Mouse (Mus musculus) liver, embryonic 11.5 days (tissue): ENCODE results near the gene Tti1. TPM values are rescaled to one million over a fixed set of nuclear protein-coding genes. Genes with fewer than 3 reads are reported as not detected.

Experiments used
- ATAC-seq: fragments of 200-750 bp; cut with Nextera tagmentation; replicated peaks from 2 replicates; pipeline ENCODE4 v1.8.0; 2017; ENCODE audit warnings: moderate number of reproducible peaks, mild to moderate bottlenecking, moderate TSS enrichment, moderate library complexity; ENCODE audit not compliant: low FRiP score
- DNase-seq: peaks from one replicate; pipeline ENCODE4 v3.0.0-alpha.2; 2017; ENCODE audit warnings: low spot score
- H3K27ac ChIP-seq: fragments of 300-500 bp; sonication (generic); 2 replicates; pipeline ENCODE4 v1.5.1; 2014; ENCODE audit warnings: mild to moderate bottlenecking, low read depth, low read length, control low read depth
- H3K27me3 ChIP-seq: fragments of 300-500 bp; sonication (generic); replicated peaks from 2 replicates; pipeline ENCODE4 v1.6.1; 2014; ENCODE audit warnings: low read length, mixed read lengths; ENCODE audit not compliant: control insufficient read depth, insufficient read depth
- H3K36me3 ChIP-seq: fragments of 300-500 bp; sonication (generic); 2 replicates; pipeline ENCODE4 v1.6.1; 2014; ENCODE audit warnings: mild to moderate bottlenecking, low read length, moderate library complexity, mixed read lengths; ENCODE audit not compliant: control insufficient read depth, insufficient read depth
- H3K4me1 ChIP-seq: fragments of 300-500 bp; sonication (generic); replicated peaks from 2 replicates; pipeline ENCODE4 v1.6.1; 2014; ENCODE audit warnings: low read length, mixed read lengths; ENCODE audit not compliant: control insufficient read depth, insufficient read depth
- H3K4me2 ChIP-seq: fragments of 300-500 bp; sonication (generic); 2 replicates; pipeline ENCODE4 v1.6.1; 2014; ENCODE audit warnings: mild to moderate bottlenecking, control low read depth, moderate library complexity
- H3K4me3 ChIP-seq: fragments of 300-500 bp; sonication (generic); 2 replicates; pipeline ENCODE4 v1.5.1; 2014; ENCODE audit warnings: low read depth, low read length, control low read depth
- H3K9ac ChIP-seq: fragments of 300-500 bp; sonication (generic); 2 replicates; pipeline ENCODE4 v1.6.1; 2014; ENCODE audit warnings: low read depth, low read length, control low read depth
- H3K9me3 ChIP-seq: fragments of 300-500 bp; sonication (generic); 2 replicates; pipeline ENCODE4 v1.6.1; 2016; ENCODE audit warnings: low read length, inconsistent platforms, mixed read lengths; ENCODE audit not compliant: control insufficient read depth
- WGBS: fragments of 180-500 bp; shearing (Covaris S2); extraction: QIAGEN DNeasy Blood & Tissue Kit; methylation state at CpG from one replicate; pipeline ENCODE4 v1.1.7; 2014; 5-methylcytosine and 5-hydroxymethylcytosine counted together
- polyA plus RNA-seq: library from polyadenylated mRNA; unstranded; fragments of >200 nt; fragmentation: Nextera tagmentation; extraction: Ambion mirVana; gene quantifications from 2 replicates; pipeline ENCODE4 v1.2.1, GENCODE M21; 2014

The Tti1 gene
- polyA plus RNA-seq, 1 experiment from 2014 or later = 30.2 TPM

DNA sequence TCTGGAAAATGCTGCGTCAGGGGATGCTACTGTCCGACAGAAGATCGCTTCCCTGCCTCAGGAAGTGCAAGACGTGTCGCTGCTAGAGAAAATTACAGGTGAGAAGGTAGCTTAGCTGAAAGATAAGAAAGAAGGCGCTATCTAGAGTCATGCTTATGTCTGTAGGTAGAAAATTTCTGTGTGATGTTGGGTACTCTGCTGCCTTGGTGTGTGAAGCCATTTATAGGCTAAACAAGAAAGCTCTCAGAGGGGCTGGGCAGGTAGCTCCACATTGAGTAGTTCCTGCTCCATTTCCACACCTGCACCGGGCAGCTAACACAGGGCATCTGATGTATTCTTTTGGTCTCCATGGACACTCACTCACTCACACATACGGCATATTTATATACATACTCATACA is 21.9 kb upstream of the Tti1 start:
- no peaks in the 10 kb centered on the region for H3K4me1 ChIP-seq
- no peak overlapping the region for H3K9ac ChIP-seq
- H3K9me3 ChIP-seq = no peaks in the 10 kb centered on the region
- H3K27me3 ChIP-seq = no peaks in the 10 kb centered on the region
- H3K27ac ChIP-seq = no peak overlapping the region
- ATAC-seq (no peak), DNase-seq (no peak)
- WGBS = 96% methylated on average over 8 of the region's 8 CpGs
- peaks cover 27% of the 10 kb centered on the region for H3K36me3 ChIP-seq
- no peak overlapping the region for H3K4me3 ChIP-seq
- H3K4me2 ChIP-seq = no peak overlapping the region

DNA sequence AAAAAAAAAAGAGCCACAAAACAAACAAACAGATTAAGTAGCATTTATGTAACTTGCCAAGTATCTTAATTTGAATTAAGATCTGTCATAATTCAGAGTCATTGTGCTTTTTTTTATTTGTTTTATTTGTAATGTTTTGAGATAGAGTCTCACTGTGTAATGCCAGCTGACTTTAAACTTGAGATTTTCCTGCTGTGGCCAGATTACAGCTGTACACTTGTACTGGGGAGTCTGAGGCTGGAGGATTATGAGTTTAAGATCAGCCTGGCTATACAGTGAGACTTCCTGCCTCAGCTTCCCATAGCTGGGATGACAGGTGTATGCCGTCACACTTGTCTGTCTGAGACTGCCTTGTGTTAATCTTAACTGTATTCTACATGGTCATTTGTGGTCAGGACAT is 20.5 kb upstream of the Tti1 start:
- Histone ChIP-seq H3K27me3 (no peaks in the 10 kb centered on the region), H3K4me1 (no peaks in the 10 kb centered on the region), H3K36me3 (peaks cover 30% of the 10 kb centered on the region), H3K9me3 (no peaks in the 10 kb centered on the region), H3K27ac (no peak overlapping the region), H3K4me2 (no peak overlapping the region), H3K4me3 (no peak overlapping the region), H3K9ac (no peak overlapping the region)
- ATAC-seq (no peak), DNase-seq (no peak)
- 88% methylated on average over 1 of the region's 1 CpGs for WGBS

DNA sequence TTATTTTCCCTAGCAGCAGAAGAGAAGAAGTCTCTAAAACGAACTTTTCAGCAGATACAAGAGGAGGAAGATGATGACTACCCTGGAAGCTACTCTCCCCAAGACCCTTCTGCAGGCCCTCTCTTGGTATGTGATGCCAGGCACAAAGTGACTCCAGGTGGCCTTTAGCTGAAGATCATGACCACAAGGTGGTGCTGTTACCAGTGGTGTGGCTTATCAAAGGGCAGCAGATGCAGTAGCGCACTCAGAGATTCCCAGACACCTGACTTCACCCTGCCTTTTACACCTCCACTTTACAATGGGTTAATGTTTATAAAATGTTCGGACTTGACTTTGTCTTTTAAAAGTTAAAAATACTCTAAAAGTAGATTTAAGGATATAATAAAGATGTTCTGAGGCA is 19.7 kb upstream of the Tti1 start:
- Histone ChIP-seq H3K27me3 (no peaks in the 10 kb centered on the region), H3K9me3 (no peaks in the 10 kb centered on the region), H3K4me2 (no peak overlapping the region), H3K27ac (no peak overlapping the region), H3K4me1 (no peaks in the 10 kb centered on the region), H3K36me3 (peaks cover 34% of the 10 kb centered on the region), H3K9ac (no peak overlapping the region), H3K4me3 (no peak overlapping the region)
- no peak for DNase-seq
- ATAC-seq = peak; percentile 73
- 49% methylated on average over 3 of the region's 3 CpGs for WGBS

DNA sequence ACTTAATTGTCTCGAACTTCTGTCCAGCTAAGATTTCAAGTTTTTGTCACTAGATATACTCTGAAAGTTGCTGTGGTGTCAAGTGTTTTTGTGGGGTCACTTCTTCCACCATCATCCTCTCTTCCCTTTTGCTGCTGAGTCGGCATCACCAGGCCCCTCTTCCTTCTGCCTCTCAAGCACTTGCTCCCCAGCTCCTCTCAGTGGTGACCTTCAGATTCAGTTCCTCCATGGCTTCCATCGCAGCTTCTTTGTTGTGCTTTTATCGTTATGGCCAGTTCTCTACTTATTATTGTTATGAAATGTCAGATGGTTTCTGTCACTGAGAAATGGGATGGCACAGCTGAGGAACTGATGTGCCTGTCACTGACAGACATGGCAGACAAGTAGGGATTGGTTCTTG is 18.0 kb upstream of the Tti1 start:
- ATAC-seq = no peak
- 76% methylated on average over 4 of the region's 4 CpGs for WGBS

DNA sequence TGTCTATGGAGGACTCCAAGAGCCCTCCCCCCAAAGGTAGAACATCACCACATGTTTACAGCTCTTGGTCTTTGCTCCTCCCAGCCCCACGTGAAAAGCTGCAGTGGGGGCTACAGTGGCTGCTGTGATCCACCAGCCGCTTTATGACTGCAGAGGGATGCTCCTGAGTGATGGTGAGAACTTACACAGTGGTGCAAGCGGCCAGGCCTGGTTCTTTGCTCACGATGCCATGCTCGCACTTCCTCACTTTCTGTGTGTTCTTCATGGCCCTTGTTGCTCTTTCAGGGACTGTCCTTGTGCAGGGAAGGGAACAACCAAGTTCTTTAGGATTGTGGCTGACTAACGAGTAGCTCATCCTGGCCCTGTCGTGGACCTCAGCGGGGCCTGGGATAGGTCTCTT is 15.3 kb upstream of the Tti1 start:
- Histone ChIP-seq H3K9ac (no peak overlapping the region), H3K4me3 (no peak overlapping the region), H3K36me3 (peaks cover 19% of the 10 kb centered on the region; the same call in 1 of the 2 replicates), H3K27me3 (no peaks in the 10 kb centered on the region), H3K9me3 (no peaks in the 10 kb centered on the region), H3K27ac (no peak overlapping the region), H3K4me1 (no peaks in the 10 kb centered on the region), H3K4me2 (no peak overlapping the region)
- DNase-seq (no peak), ATAC-seq (no peak)
- WGBS = 90% methylated on average over 8 of the region's 8 CpGs

More for the DNA sequence above, 18.0 kb upstream of the Tti1 start:
- Histone ChIP-seq H3K27me3 (no peaks in the 10 kb centered on the region), H3K27ac (no peak overlapping the region), H3K4me1 (no peaks in the 10 kb centered on the region), H3K36me3 (peaks cover 29% of the 10 kb centered on the region), H3K9ac (no peak overlapping the region), H3K9me3 (no peaks in the 10 kb centered on the region), H3K4me2 (no peak overlapping the region), H3K4me3 (no peak overlapping the region)
- DNase-seq = no peak

DNA sequence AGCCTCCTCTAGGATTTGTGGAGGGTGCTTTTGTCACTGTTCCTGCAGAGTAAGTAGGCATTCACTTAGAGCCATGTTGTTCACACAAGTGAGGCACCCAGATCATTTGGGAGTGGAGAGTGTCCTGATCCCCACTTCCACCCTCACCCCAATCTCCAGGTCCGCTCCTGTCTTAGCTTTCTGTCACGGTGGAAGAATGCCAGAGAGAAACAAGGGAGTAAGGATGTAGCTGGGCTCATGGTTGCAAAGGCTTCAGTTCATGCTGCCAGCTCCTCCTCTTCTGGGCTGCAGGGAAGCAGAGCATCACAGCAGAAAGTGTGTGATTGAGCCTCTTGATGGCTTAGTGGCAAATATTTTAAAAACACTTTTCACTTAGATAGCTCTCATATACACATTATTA is 12.2 kb upstream of the Tti1 start:
- Histone ChIP-seq H3K9me3 (no peaks in the 10 kb centered on the region), H3K4me2 (no peak overlapping the region), H3K4me1 (peaks cover 15% of the 10 kb centered on the region), H3K36me3 (peaks cover 16% of the 10 kb centered on the region), H3K9ac (no peak overlapping the region), H3K27ac (no peak overlapping the region), H3K4me3 (no peak overlapping the region), H3K27me3 (no peaks in the 10 kb centered on the region)
- DNase-seq = no peak
- no peak for ATAC-seq
- WGBS = 95% methylated on average over 2 of the region's 2 CpGs

DNA sequence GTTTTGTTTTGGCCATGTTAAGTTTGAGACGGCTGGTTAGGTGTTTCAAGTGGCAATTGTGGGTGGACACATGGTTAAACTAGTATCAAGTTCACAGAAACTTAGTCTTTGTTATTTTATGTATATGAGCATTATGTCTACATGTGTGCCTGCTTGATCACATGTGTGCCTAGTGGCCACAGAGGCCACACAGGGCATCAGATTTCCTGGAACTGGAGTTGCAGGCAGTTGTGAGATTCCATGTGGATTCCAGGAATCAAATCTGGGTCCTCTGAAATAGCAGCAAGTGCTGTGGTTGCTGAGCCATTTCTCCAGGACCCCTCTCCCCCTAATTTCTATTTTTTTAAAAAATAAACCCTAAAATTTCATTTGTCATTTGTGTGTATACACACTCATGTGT is 11.4 kb upstream of the Tti1 start:
- ATAC-seq (no peak), DNase-seq (no peak)
- Histone ChIP-seq H3K4me3 (no peak overlapping the region), H3K4me2 (no peak overlapping the region), H3K27me3 (no peaks in the 10 kb centered on the region), H3K36me3 (peaks cover 13% of the 10 kb centered on the region), H3K9ac (no peak overlapping the region), H3K27ac (no peak overlapping the region), H3K4me1 (peaks cover 15% of the 10 kb centered on the region), H3K9me3 (no peaks in the 10 kb centered on the region)
- 73% methylated on average over 1 of the region's 1 CpGs for WGBS

DNA sequence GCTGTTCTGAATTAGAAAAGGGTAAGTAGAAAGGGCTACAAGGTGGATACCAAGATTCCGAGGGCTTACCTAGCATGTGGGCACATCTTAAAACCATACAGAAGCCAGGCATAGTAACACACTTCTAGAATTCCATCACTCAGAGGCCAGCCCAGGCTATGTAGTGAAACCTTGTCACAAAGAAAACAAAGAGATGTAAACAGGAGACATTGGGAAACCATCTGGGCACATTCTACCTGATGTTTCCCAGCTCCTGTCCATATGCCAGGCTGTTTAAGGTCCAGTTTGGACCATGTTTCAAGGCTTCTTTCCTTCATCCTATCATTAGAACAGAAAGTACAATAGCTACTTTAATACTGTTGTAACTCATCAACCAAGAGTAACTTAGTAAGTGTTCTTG is 9.3 kb upstream of the Tti1 start:
- Histone ChIP-seq H3K9ac (no peak overlapping the region), H3K9me3 (no peaks in the 10 kb centered on the region), H3K27ac (no peak overlapping the region), H3K36me3 (peaks cover 4% of the 10 kb centered on the region), H3K27me3 (no peaks in the 10 kb centered on the region), H3K4me1 (peaks cover 20% of the 10 kb centered on the region), H3K4me2 (no peak overlapping the region), H3K4me3 (no peak overlapping the region)
- DNase-seq (no peak), ATAC-seq (no peak)
- WGBS = 94% methylated on average over 1 of the region's 1 CpGs

DNA sequence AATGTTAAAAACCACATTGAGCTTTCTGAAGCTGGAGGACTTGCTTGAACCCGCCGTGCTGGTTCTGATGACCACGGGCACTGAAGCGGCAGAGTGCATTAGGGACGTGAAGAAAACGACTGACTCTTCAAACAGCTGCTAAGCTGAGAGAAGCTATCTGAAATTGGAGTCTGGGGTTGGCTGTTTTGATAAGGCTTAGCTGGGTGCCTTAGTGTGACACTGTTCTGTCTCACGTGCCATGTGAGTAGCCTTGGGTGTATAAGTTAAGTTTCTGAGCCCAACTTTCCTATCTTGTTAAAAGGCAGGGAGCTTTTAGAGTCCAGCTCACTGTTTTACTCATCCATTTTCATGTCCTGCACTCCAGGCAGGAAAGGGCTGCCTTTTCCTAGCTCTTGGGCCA is 8.7 kb upstream of the Tti1 start:
- Histone ChIP-seq H3K9ac (no peak overlapping the region), H3K4me1 (peaks cover 25% of the 10 kb centered on the region), H3K4me2 (no peak overlapping the region), H3K9me3 (no peaks in the 10 kb centered on the region), H3K4me3 (no peak overlapping the region), H3K27me3 (no peaks in the 10 kb centered on the region), H3K36me3 (peaks cover 4% of the 10 kb centered on the region), H3K27ac (0 out of 2 replicates have a peak overlapping the region, but pooled peaks have one; percentile 14)
- 60% methylated on average over 7 of the region's 7 CpGs for WGBS
- no peak for DNase-seq
- ATAC-seq = peak; percentile 91
